8 mouse cellular contexts compared by ENCODE assay signal in the genomic region with DNA sequence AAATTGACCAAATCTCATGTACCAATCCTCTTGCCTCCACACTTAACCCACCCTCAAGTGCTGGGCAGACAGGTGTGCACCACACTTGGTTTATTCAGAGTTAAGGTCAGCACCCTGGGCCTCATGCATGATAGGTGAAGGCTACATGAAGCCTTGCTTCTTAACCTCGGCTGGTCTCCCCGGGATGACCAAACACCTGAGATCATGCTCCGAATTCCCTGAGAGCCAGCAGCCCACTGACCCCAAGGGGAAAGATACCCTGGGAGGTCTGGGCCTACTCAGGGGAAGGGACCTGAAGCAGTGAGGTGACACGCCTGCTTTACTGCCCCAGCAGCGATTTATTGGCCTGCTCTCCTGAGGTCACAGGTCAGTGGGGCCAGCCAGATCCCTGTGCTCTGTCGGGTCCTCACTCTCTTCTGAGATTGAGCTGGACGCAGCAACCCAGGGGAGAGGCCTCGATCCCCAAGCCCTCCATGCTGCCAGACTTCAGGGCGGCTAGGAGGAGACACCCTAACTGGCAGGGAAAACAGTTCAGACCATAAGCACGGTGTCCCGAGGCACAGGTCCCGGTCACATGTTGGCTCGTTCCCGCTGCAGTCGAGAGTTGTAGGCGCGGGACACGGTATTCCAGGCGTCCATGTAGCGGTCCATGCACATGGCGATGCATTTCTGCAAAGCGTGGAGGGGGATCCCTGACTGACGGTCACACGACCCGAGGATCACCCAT. TPM values are rescaled to one million over a fixed set of nuclear protein-coding genes. Genes with fewer than 3 reads are reported as not detected.
DNase-seq lines count a peak whose midpoint lies in the region; ATAC-seq and TF ChIP-seq lines count a peak whose summit lies in the region.

No protein-coding gene starts in this region.

- DNase-seq in lung, adult 2 months, result no peak
- DNase-seq in lung, postnatal 36 days, result no peak
- no peak for DNase-seq in thymus, adult 18-20 months
- no peak for DNase-seq in gastrocnemius, postnatal 10 days
- no peak for DNase-seq in thymus, postnatal 10 days (ENCODE audit: low spot score in 2 of 2)

- peak; percentile 1 for ATAC-seq in intestine, embryonic 16.5 days
- no peak for ATAC-seq in neural tube, embryonic 15.5 days (ENCODE audit: low FRiP score)

- peak overlapping the region; percentile 81 for H3K9ac ChIP-seq in intestine, embryonic 16.5 days (ENCODE audit: low read depth, low read length)
- H3K9ac ChIP-seq in neural tube, embryonic 15.5 days (replicated peaks), result peak overlapping the region; percentile 93

- H3K36me3 ChIP-seq in intestine, embryonic 16.5 days (ENCODE audit: control insufficient read depth, insufficient read depth, low read length), result peaks cover 11% of the 10 kb centered on the region
- peaks cover 34% of the 10 kb centered on the region for H3K36me3 ChIP-seq in neural tube, embryonic 15.5 days

- WGBS in lung, adult 2 months, result 15% methylated on average over 25 of the region's 25 CpGs
- 10% methylated on average over 25 of the region's 25 CpGs for WGBS in intestine, embryonic 16.5 days
- 14% methylated on average over 25 of the region's 25 CpGs for WGBS in neural tube, embryonic 15.5 days

- H3K9me3 ChIP-seq in intestine, embryonic 16.5 days (ENCODE audit: control insufficient read depth, low read length), result no peaks in the 10 kb centered on the region
- H3K9me3 ChIP-seq in neural tube, embryonic 15.5 days (replicated peaks), result no peaks in the 10 kb centered on the region

- H3K27me3 ChIP-seq in intestine, embryonic 16.5 days (replicated peaks; ENCODE audit: control insufficient read depth, insufficient read depth, low read length), result no peaks in the 10 kb centered on the region
- no peaks in the 10 kb centered on the region for H3K27me3 ChIP-seq in neural tube, embryonic 15.5 days (replicated peaks)

- no peak for TF ChIP-seq CTCF in lung, adult 2 months (IDR thresholded peaks at IDR 0.05; ENCODE audit: insufficient read depth, low read length)
- no peak for TF ChIP-seq CTCF in embryonic fibroblast, embryonic 13.5 days (IDR thresholded peaks at IDR 0.05; ENCODE audit: borderline replicate concordance, insufficient read depth, low read length)

- no peak for TF ChIP-seq POLR2A in lung, adult 2 months (IDR thresholded peaks at IDR 0.05; ENCODE audit: borderline replicate concordance, extremely low read depth, low read depth, low read length)
- TF ChIP-seq POLR2A in embryonic fibroblast, embryonic 13.5 days (IDR thresholded peaks at IDR 0.05; ENCODE audit: low read depth, low read length), result peak; percentile 37; the same call in 1 of the 2 replicates

- H3K4me2 ChIP-seq in intestine, embryonic 16.5 days (ENCODE audit: low read depth, low read length), result peak overlapping the region; percentile 89
- H3K4me2 ChIP-seq in neural tube, embryonic 15.5 days, result peak overlapping the region; percentile 95

- H3K4me3 ChIP-seq in lung, adult 2 months (replicated peaks; ENCODE audit: extremely low read depth, low read depth, low read length), result peak overlapping the region; percentile 69
- peak overlapping the region; percentile 65 for H3K4me3 ChIP-seq in embryonic fibroblast, embryonic 13.5 days (ENCODE audit: insufficient read depth, low read length)
- H3K4me3 ChIP-seq in intestine, embryonic 16.5 days (ENCODE audit: low read length), result peak overlapping the region; percentile 76
- peak overlapping the region; percentile 95 for H3K4me3 ChIP-seq in neural tube, embryonic 15.5 days (replicated peaks)

- H3K4me1 ChIP-seq in lung, adult 2 months (ENCODE audit: control insufficient read depth, insufficient read depth, low read length), result peaks cover 7% of the 10 kb centered on the region; the same call in 1 of the 2 replicates
- 0 out of 2 replicates have a peak, but pooled peaks cover 3% of the 10 kb centered on the region for H3K4me1 ChIP-seq in embryonic fibroblast, embryonic 13.5 days (ENCODE audit: control insufficient read depth, insufficient read depth, low read length)
- peaks cover 15% of the 10 kb centered on the region for H3K4me1 ChIP-seq in intestine, embryonic 16.5 days (ENCODE audit: control insufficient read depth, insufficient read depth, low read length)
- peaks cover 31% of the 10 kb centered on the region for H3K4me1 ChIP-seq in neural tube, embryonic 15.5 days

- H3K27ac ChIP-seq in embryonic fibroblast, embryonic 13.5 days (ENCODE audit: insufficient read depth, low read length), result no peak overlapping the region
- H3K27ac ChIP-seq in intestine, embryonic 16.5 days (ENCODE audit: low read length), result peak overlapping the region; percentile 73
- peak overlapping the region; percentile 95 for H3K27ac ChIP-seq in neural tube, embryonic 15.5 days (replicated peaks)

RNA-seq across cellular contexts. Expression of gene Timm13, which starts 1.0 kb away (rescaled TPM):
- polyA plus RNA-seq in lung, adult 2 months (2012; rRNA removed), result 157 and 196 TPM in 2 replicates
- polyA plus RNA-seq in embryonic fibroblast, embryonic 13.5 days (2011; ENCODE audit: insufficient read length, low read depth, missing spikeins), result 75.8 and 89.2 TPM in 2 replicates
- 390 and 410 TPM in 2 replicates for polyA plus RNA-seq in intestine, embryonic 16.5 days (2015; fragmentation: Nextera tagmentation; extraction: Ambion mirVana)
- polyA plus RNA-seq in neural tube, embryonic 15.5 days (2015; fragmentation: Nextera tagmentation; extraction: Ambion mirVana), result 333 and 359 TPM in 2 replicates
- total RNA-seq in gastrocnemius, postnatal 10 days (2021), result 100 to 1,000 TPM; 113 to 127 TPM

RNA-seq across cellular contexts. Expression of gene Lmnb2, which starts 18.3 kb away (rescaled TPM):
- 9.4 and 11.3 TPM in 2 replicates for polyA plus RNA-seq in lung, adult 2 months (2012; rRNA removed)
- polyA plus RNA-seq in embryonic fibroblast, embryonic 13.5 days (2011; ENCODE audit: insufficient read length, low read depth, missing spikeins), result 14.1 and 14.7 TPM in 2 replicates
- polyA plus RNA-seq in intestine, embryonic 16.5 days (2015; fragmentation: Nextera tagmentation; extraction: Ambion mirVana), result 38.6 and 41.0 TPM in 2 replicates
- 39.0 and 39.9 TPM in 2 replicates for polyA plus RNA-seq in neural tube, embryonic 15.5 days (2015; fragmentation: Nextera tagmentation; extraction: Ambion mirVana)
- 10 to 100 TPM; 24.0 to 28.1 TPM for total RNA-seq in gastrocnemius, postnatal 10 days (2021)

RNA-seq across cellular contexts. Expression of gene Tmprss9, which starts 28.1 kb away (rescaled TPM):
- 0.06 and 0.07 TPM in 2 replicates for polyA plus RNA-seq in lung, adult 2 months (2012; rRNA removed)
- not detected in 2 replicates for polyA plus RNA-seq in embryonic fibroblast, embryonic 13.5 days (2011; ENCODE audit: insufficient read length, low read depth, missing spikeins)
- 0.06 TPM in 1 of 2 replicates, not detected in the other for polyA plus RNA-seq in intestine, embryonic 16.5 days (2015; fragmentation: Nextera tagmentation; extraction: Ambion mirVana)
- polyA plus RNA-seq in neural tube, embryonic 15.5 days (2015; fragmentation: Nextera tagmentation; extraction: Ambion mirVana), result 0.09 and 0.35 TPM in 2 replicates
- under 1 TPM in 1 of 2 experiments, not detected in 1; 0.07 TPM for total RNA-seq in gastrocnemius, postnatal 10 days (2021)

RNA-seq across cellular contexts. Expression of gene Gadd45b, which starts 30.1 kb away (rescaled TPM):
- polyA plus RNA-seq in lung, adult 2 months (2012; rRNA removed), result 103 and 120 TPM in 2 replicates
- 38.3 and 45.7 TPM in 2 replicates for polyA plus RNA-seq in embryonic fibroblast, embryonic 13.5 days (2011; ENCODE audit: insufficient read length, low read depth, missing spikeins)
- polyA plus RNA-seq in intestine, embryonic 16.5 days (2015; fragmentation: Nextera tagmentation; extraction: Ambion mirVana), result 26.5 and 29.1 TPM in 2 replicates
- 9.0 and 11.1 TPM in 2 replicates for polyA plus RNA-seq in neural tube, embryonic 15.5 days (2015; fragmentation: Nextera tagmentation; extraction: Ambion mirVana)
- 10 to 100 TPM in 1 of 2 experiments, 1 to 10 TPM in 1; 9.0 to 15.9 TPM for total RNA-seq in gastrocnemius, postnatal 10 days (2021)

RNA-seq across cellular contexts. Expression of gene Sppl2b, which starts 44.7 kb away (rescaled TPM):
- 91.7 and 93.9 TPM in 2 replicates for polyA plus RNA-seq in lung, adult 2 months (2012; rRNA removed)
- polyA plus RNA-seq in embryonic fibroblast, embryonic 13.5 days (2011; ENCODE audit: insufficient read length, low read depth, missing spikeins), result 23.8 and 30.9 TPM in 2 replicates
- polyA plus RNA-seq in intestine, embryonic 16.5 days (2015; fragmentation: Nextera tagmentation; extraction: Ambion mirVana), result 36.2 and 36.6 TPM in 2 replicates
- 78.6 and 84.1 TPM in 2 replicates for polyA plus RNA-seq in neural tube, embryonic 15.5 days (2015; fragmentation: Nextera tagmentation; extraction: Ambion mirVana)
- 10 to 100 TPM; 30.5 to 33.0 TPM for total RNA-seq in gastrocnemius, postnatal 10 days (2021)
